ENCODE assay signal across 20 mouse cellular contexts in the genomic region with DNA sequence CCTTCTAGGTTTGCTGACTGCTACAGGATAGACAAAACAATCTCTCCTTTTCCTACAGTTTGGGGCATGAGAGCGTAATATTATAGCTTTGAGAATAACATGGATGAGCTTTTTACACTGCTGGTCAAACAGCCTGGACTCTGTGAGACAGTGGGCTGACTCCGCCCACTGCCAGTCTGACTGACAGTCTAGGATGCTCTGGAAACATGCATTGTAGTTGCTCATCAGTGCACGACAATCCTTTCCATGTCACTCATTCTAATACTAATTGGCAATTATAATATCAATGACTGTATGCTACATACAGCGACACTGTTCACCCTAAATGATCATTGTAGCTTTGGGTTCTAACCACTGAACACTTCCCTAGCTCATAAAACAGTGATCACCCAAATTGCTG.
DNase-seq lines count a peak whose midpoint lies in the region; ATAC-seq and TF ChIP-seq lines count a peak whose summit lies in the region.
"Had no signal": no experiment of that assay in that cellular context is flagged by ENCODE, and none has a peak within 500 bp of the region (broad histone marks: within the 10 kb centered on the region; RNA-seq: fewer than 3 reads in every experiment).

No protein-coding gene starts in this region.

- WGBS in embryonic facial prominence, embryonic 12.5 days: 81% methylated on average over 4 of the region's 4 CpGs
- WGBS in embryonic facial prominence, embryonic 10.5 days: 79% methylated on average over 4 of the region's 4 CpGs
- 42% methylated on average over 4 of the region's 4 CpGs for WGBS in forebrain, embryonic 14.5 days
- 45% methylated on average over 4 of the region's 4 CpGs for WGBS in forebrain, postnatal 0 days

- 0 out of 2 replicates have a peak, but pooled peaks have one; percentile 67 for ATAC-seq in embryonic facial prominence, embryonic 12.5 days (ENCODE audit: insufficient number of reproducible peaks, insufficient read depth, low FRiP score, low TSS enrichment)
- 0 out of 2 replicates have a peak, but pooled peaks have one; percentile 42 for ATAC-seq in forebrain, embryonic 14.5 days
- ATAC-seq in forebrain, postnatal 0 days: no peak
- ATAC-seq: activated CD4-positive, CD25-positive, alpha-beta regulatory T cell, adult 4 months; intestine, embryonic 16.5 days; Patski had no signal

- H3K9ac ChIP-seq in embryonic facial prominence, embryonic 12.5 days: no peak overlapping the region
- H3K9ac ChIP-seq in forebrain, embryonic 14.5 days (ENCODE audit: low read length): no peak overlapping the region
- H3K9ac ChIP-seq in forebrain, postnatal 0 days: no peak overlapping the region
- H3K9ac ChIP-seq: heart, embryonic 13.5 days; hindbrain, embryonic 15.5 days had no signal

- no peak for DNase-seq in embryonic facial prominence, embryonic 10.5 days (ENCODE audit: low spot score)
- DNase-seq in forebrain, embryonic 14.5 days (ENCODE audit: low spot score): peak; percentile 5
- no peak for DNase-seq in forebrain, postnatal 0 days
- peak; percentile 20 for DNase-seq in Muller cell, postnatal 12 days (ENCODE audit: inconsistent ontology term)
- DNase-seq in retina, embryonic 14.5 days (ENCODE audit: low spot score): peak; percentile 80
- no peak for DNase-seq in ovary, postnatal 14 days (ENCODE audit: low spot score)
- DNase-seq: adrenal gland, postnatal 14 days; cerebellum, adult 11 months; cerebellum, adult 8-10 months; cerebellum, postnatal 14 days; gastrocnemius, postnatal 36 days; heart, adult 11 months; heart, postnatal 36 days; kidney, adult 2 months had no signal

- H3K27me3 ChIP-seq in embryonic facial prominence, embryonic 12.5 days: no peaks in the 10 kb centered on the region
- no peaks in the 10 kb centered on the region for H3K27me3 ChIP-seq in embryonic facial prominence, embryonic 10.5 days (replicated peaks; ENCODE audit: low read depth, poor library complexity, severe bottlenecking)
- H3K27me3 ChIP-seq in forebrain, embryonic 14.5 days (replicated peaks; ENCODE audit: control insufficient read depth, insufficient read depth, low read length): no peaks in the 10 kb centered on the region
- no peaks in the 10 kb centered on the region for H3K27me3 ChIP-seq in forebrain, postnatal 0 days (ENCODE audit: insufficient read depth, low read length)
- H3K27me3 ChIP-seq: heart, embryonic 13.5 days; hindbrain, embryonic 15.5 days had no signal

- H3K27ac ChIP-seq in embryonic facial prominence, embryonic 12.5 days: no peak overlapping the region
- H3K27ac ChIP-seq in embryonic facial prominence, embryonic 10.5 days (replicated peaks): no peak overlapping the region
- H3K27ac ChIP-seq in forebrain, embryonic 14.5 days (ENCODE audit: low read depth, low read length): no peak overlapping the region
- H3K27ac ChIP-seq in forebrain, postnatal 0 days (ENCODE audit: low read depth, low read length): no peak overlapping the region
- H3K27ac ChIP-seq: heart, embryonic 13.5 days; hindbrain, embryonic 15.5 days had no signal

- H3K4me2 ChIP-seq in embryonic facial prominence, embryonic 12.5 days (replicated peaks): no peak overlapping the region
- H3K4me2 ChIP-seq in forebrain, embryonic 14.5 days (ENCODE audit: low read length): no peak overlapping the region
- no peak overlapping the region for H3K4me2 ChIP-seq in forebrain, postnatal 0 days (ENCODE audit: low read depth)
- H3K4me2 ChIP-seq: heart, embryonic 13.5 days; hindbrain, embryonic 15.5 days had no signal

- H3K36me3 ChIP-seq in embryonic facial prominence, embryonic 12.5 days: no peaks in the 10 kb centered on the region
- H3K36me3 ChIP-seq in embryonic facial prominence, embryonic 10.5 days (replicated peaks): no peaks in the 10 kb centered on the region
- no peaks in the 10 kb centered on the region for H3K36me3 ChIP-seq in forebrain, embryonic 14.5 days (ENCODE audit: control insufficient read depth, insufficient read depth, low read length)
- no peaks in the 10 kb centered on the region for H3K36me3 ChIP-seq in forebrain, postnatal 0 days (ENCODE audit: insufficient read depth)
- H3K36me3 ChIP-seq: heart, embryonic 13.5 days; hindbrain, embryonic 15.5 days had no signal

- no peak overlapping the region for H3K4me3 ChIP-seq in embryonic facial prominence, embryonic 12.5 days
- H3K4me3 ChIP-seq in embryonic facial prominence, embryonic 10.5 days: no peak overlapping the region
- H3K4me3 ChIP-seq in forebrain, embryonic 14.5 days (ENCODE audit: low read depth, low read length): no peak overlapping the region
- H3K4me3 ChIP-seq in forebrain, postnatal 0 days (ENCODE audit: low read depth, low read length): no peak overlapping the region
- H3K4me3 ChIP-seq: heart, embryonic 13.5 days; hindbrain, embryonic 15.5 days had no signal

- no peaks in the 10 kb centered on the region for H3K4me1 ChIP-seq in embryonic facial prominence, embryonic 12.5 days
- no peaks in the 10 kb centered on the region for H3K4me1 ChIP-seq in embryonic facial prominence, embryonic 10.5 days
- H3K4me1 ChIP-seq in forebrain, embryonic 14.5 days (ENCODE audit: control insufficient read depth, insufficient read depth, low read length): no peaks in the 10 kb centered on the region
- no peaks in the 10 kb centered on the region for H3K4me1 ChIP-seq in forebrain, postnatal 0 days (ENCODE audit: insufficient read depth)
- H3K4me1 ChIP-seq: heart, embryonic 13.5 days; hindbrain, embryonic 15.5 days had no signal

- no peaks in the 10 kb centered on the region for H3K9me3 ChIP-seq in embryonic facial prominence, embryonic 12.5 days
- no peaks in the 10 kb centered on the region for H3K9me3 ChIP-seq in embryonic facial prominence, embryonic 10.5 days
- H3K9me3 ChIP-seq in forebrain, embryonic 14.5 days (replicated peaks; ENCODE audit: control insufficient read depth, low read length): no peaks in the 10 kb centered on the region
- H3K9me3 ChIP-seq in forebrain, postnatal 0 days (ENCODE audit: low read length): no peaks in the 10 kb centered on the region
- H3K9me3 ChIP-seq: heart, embryonic 13.5 days; hindbrain, embryonic 15.5 days had no signal

- no peak for TF ChIP-seq CTCF in forebrain, postnatal 0 days (IDR thresholded peaks at IDR 0.05; ENCODE audit: low read depth)

Comparison
In these comparisons a context has a peak if more than half of its experiments do, and no peak if none do; other contexts are left out.
1. DNase-seq: peak in forebrain, embryonic 14.5 days (single experiment), Muller cell, postnatal 12 days (single experiment) and retina, embryonic 14.5 days (single experiment); none in embryonic facial prominence, embryonic 10.5 days (single experiment), forebrain, postnatal 0 days (single experiment) and ovary, postnatal 14 days (single experiment).